Mouse (Mus musculus): ENCODE results near the gene Tshz2. TPM values are rescaled to one million over a fixed set of nuclear protein-coding genes. Genes with fewer than 3 reads are reported as not detected.
"Not testable (repeated sequence)": the region's sequence is repeated elsewhere in the genome, so short reads cannot be mapped to it uniquely, and the experiment has no call there.

Tshz2 gene
- polyA plus RNA-seq (2012; rRNA removed): 6.2 and 8.4 TPM in 2 replicates

GRCm38 (mm10) chr2:169632338-169633151 is at the start of gene Tshz2:
TSS of gene Tshz2 (plus strand) at chr2:169633013.
- WGBS: 1% methylated on average over 21 of the region's 22 CpGs
- H3K4me3 ChIP-seq (replicated peaks; ENCODE audit: extremely low read depth, low read depth, low read length): peak within 1 kb of the TSS; percentile 71
- no peaks in the 10 kb centered on the region for H3K4me1 ChIP-seq (ENCODE audit: control insufficient read depth, insufficient read depth, low read length)
- TF ChIP-seq POLR2A (IDR thresholded peaks at IDR 0.05; ENCODE audit: borderline replicate concordance, extremely low read depth, low read depth, low read length) (no peak), CTCF (IDR thresholded peaks at IDR 0.05; ENCODE audit: insufficient read depth, low read length) (no peak)
- DNase-seq: peak; percentile 37

- WGBS: 77% methylated on average over 3 of the region's 3 CpGs
- no peaks in the 10 kb centered on the region for H3K4me1 ChIP-seq (ENCODE audit: control insufficient read depth, insufficient read depth, low read length)
- TF ChIP-seq POLR2A (IDR thresholded peaks at IDR 0.05; ENCODE audit: borderline replicate concordance, extremely low read depth, low read depth, low read length) (no peak), CTCF (IDR thresholded peaks at IDR 0.05; ENCODE audit: insufficient read depth, low read length) (no peak)
- no peak overlapping the region for H3K4me3 ChIP-seq (replicated peaks; ENCODE audit: extremely low read depth, low read depth, low read length)
- no peak for DNase-seq
Measured at GRCm38 (mm10) chr2:169583476-169583875, 49.3 kb upstream of the Tshz2 start.

DNA sequence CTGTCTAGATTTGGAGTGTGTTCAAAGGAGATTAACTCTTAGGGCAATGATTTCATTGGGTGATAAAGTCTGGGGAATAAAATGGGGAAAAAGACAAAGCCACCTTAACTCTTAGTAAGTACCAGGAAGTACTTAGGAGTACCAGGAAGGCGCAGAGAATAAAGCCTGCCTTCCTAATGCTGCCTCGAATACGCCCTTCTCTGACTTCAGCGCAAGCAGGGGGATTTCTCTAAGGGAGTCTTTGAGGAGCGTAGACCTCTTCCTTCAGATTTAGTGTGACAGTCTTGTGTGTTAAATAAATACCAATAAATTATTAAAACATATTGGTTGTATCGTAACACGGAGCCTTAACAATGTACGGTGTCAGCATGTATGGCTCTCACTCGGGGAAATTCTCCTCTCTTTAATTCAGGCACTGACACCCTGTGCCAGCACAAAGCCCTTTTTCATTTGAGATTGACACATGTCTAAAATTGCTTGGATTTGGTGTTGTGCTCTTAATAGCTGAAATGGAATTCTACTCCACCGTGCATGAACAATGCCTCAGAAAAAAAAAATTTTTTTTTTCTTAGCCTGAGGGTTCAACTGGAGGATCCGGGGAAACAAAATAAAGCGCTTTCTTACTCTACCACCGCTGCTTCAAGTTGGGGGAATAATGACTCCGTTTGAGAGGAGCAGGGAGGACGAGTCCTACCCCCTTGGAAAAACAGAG is 47.9 kb upstream of the Tshz2 start:
- no peak overlapping the region for H3K4me3 ChIP-seq (replicated peaks; ENCODE audit: extremely low read depth, low read depth, low read length)
- TF ChIP-seq POLR2A (IDR thresholded peaks at IDR 0.05; ENCODE audit: borderline replicate concordance, extremely low read depth, low read depth, low read length) (no peak), CTCF (IDR thresholded peaks at IDR 0.05; ENCODE audit: insufficient read depth, low read length) (no peak)
- WGBS: 77% methylated on average over 15 of the region's 15 CpGs
- H3K4me1 ChIP-seq (ENCODE audit: control insufficient read depth, insufficient read depth, low read length): no peaks in the 10 kb centered on the region
- DNase-seq: no peak

- H3K4me1 ChIP-seq (ENCODE audit: control insufficient read depth, insufficient read depth, low read length): no peaks in the 10 kb centered on the region
- TF ChIP-seq POLR2A (IDR thresholded peaks at IDR 0.05; ENCODE audit: borderline replicate concordance, extremely low read depth, low read depth, low read length) (no peak), CTCF (IDR thresholded peaks at IDR 0.05; ENCODE audit: insufficient read depth, low read length) (no peak)
- DNase-seq: no peak
- no peak overlapping the region for H3K4me3 ChIP-seq (replicated peaks; ENCODE audit: extremely low read depth, low read depth, low read length)
- WGBS: 79% methylated on average over 12 of the region's 12 CpGs
Measured at GRCm38 (mm10) chr2:169585631-169586285, 47.1 kb upstream of the Tshz2 start.

DNA sequence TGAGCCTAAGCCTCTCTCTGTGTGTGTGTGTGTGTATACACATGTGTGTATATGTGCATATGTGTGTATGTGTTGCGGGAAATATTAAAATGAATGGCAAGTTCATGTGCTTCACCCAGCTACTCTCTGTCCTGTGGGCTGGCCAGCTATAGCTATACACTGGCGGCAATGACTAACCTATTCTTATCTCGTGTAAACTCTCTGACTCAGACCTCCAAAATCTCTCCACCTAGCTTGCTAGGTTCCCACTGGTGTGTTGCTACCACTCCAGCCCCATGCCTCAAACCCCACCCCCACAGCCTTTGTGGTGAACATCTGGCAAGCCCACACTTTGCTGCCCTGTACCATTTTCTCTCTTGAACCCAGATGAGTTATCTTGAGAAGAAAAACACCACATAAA is 46.1 kb upstream of the Tshz2 start:
- TF ChIP-seq POLR2A (IDR thresholded peaks at IDR 0.05; ENCODE audit: borderline replicate concordance, extremely low read depth, low read depth, low read length) (no peak), CTCF (IDR thresholded peaks at IDR 0.05; ENCODE audit: insufficient read depth, low read length) (no peak)
- 71% methylated on average over 3 of the region's 3 CpGs for WGBS
- Histone ChIP-seq H3K4me1 (ENCODE audit: control insufficient read depth, insufficient read depth, low read length) (no peaks in the 10 kb centered on the region), H3K4me3 (replicated peaks; ENCODE audit: extremely low read depth, low read depth, low read length) (no peak overlapping the region)
- DNase-seq: no peak

GRCm38 (mm10) chr2:169587645-169588044 is 45.2 kb upstream of the Tshz2 start, which contains the start of gene Gm11011:
TSS of gene Gm11011 (minus strand) at chr2:169587745.
- DNase-seq; H3K4me3 ChIP-seq (replicated peaks; ENCODE audit: extremely low read depth, low read depth, low read length); H3K4me1 ChIP-seq (ENCODE audit: control insufficient read depth, insufficient read depth, low read length): not testable (repeated sequence)

DNA sequence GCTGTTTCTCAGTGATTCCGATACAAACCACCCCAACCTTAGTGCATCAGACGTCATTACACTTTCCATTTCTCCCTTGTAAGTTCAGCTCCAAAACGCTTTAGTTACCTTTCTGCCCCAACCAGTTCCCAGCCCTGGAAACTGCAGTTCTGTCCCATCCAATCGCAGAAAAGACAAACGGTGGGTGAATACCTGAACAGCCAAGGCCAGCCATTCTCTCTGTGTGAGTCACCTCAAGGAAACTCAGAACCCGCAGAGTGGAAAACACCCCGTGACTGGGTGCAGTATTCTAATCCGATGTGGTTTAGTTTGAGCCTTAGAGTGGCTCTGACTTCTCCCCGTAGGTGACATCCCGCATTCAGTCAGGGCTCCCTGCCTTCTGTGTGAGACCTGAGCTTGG is 43.1 kb upstream of the Tshz2 start:
- no peak for TF ChIP-seq POLR2A (IDR thresholded peaks at IDR 0.05; ENCODE audit: borderline replicate concordance, extremely low read depth, low read depth, low read length)
- TF ChIP-seq CTCF (IDR thresholded peaks at IDR 0.05; ENCODE audit: insufficient read depth, low read length): no peak
- no peaks in the 10 kb centered on the region for H3K4me1 ChIP-seq (ENCODE audit: control insufficient read depth, insufficient read depth, low read length)
- no peak for DNase-seq
- no peak overlapping the region for H3K4me3 ChIP-seq (replicated peaks; ENCODE audit: extremely low read depth, low read depth, low read length)
- WGBS: 84% methylated on average over 10 of the region's 10 CpGs

DNA sequence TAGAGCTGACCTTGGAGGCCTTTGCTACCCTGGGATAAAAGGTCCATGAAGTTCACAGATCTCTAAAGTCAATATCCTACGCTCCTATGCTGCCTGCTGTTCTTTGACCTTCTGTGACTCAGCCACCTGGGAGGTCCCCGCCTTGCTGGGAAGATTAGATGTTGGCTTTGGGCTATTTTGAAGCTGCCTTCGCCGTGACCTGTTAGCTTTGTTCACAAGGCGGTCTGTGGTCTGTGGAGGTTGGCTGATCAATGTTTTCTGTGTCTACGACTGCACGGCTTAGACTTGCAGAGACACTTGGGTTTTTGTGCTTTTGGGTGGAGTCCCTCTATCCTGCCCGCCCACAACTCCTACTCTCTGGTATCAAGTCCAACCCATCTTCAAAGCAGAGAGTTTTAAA is 42.4 kb upstream of the Tshz2 start:
- TF ChIP-seq CTCF (IDR thresholded peaks at IDR 0.05; ENCODE audit: insufficient read depth, low read length): no peak
- TF ChIP-seq POLR2A (IDR thresholded peaks at IDR 0.05; ENCODE audit: borderline replicate concordance, extremely low read depth, low read depth, low read length): no peak
- WGBS: 76% methylated on average over 8 of the region's 8 CpGs
- H3K4me1 ChIP-seq (ENCODE audit: control insufficient read depth, insufficient read depth, low read length): no peaks in the 10 kb centered on the region
- H3K4me3 ChIP-seq (replicated peaks; ENCODE audit: extremely low read depth, low read depth, low read length): no peak overlapping the region
- no peak for DNase-seq

GRCm38 (mm10) chr2:169593742-169594141 is 39.1 kb upstream of the Tshz2 start:
- no peak overlapping the region for H3K4me3 ChIP-seq (replicated peaks; ENCODE audit: extremely low read depth, low read depth, low read length)
- H3K4me1 ChIP-seq (ENCODE audit: control insufficient read depth, insufficient read depth, low read length): no peaks in the 10 kb centered on the region
- TF ChIP-seq CTCF (IDR thresholded peaks at IDR 0.05; ENCODE audit: insufficient read depth, low read length): no peak
- no peak for TF ChIP-seq POLR2A (IDR thresholded peaks at IDR 0.05; ENCODE audit: borderline replicate concordance, extremely low read depth, low read depth, low read length)
- 34% methylated on average over 3 of the region's 3 CpGs for WGBS
- no peak for DNase-seq

Data from lung, adult 2 months (tissue).